Mouse (Mus musculus): ENCODE data around the gene Hexb. TPM values are rescaled to one million over a fixed set of nuclear protein-coding genes. Genes with fewer than 3 reads are reported as not detected.

The Hexb gene
- polyA plus RNA-seq (2014; fragmentation: Illumina TruSeq; extraction: RNeasy Lipid Tissue Mini Kit (QIAGEN cat#74804); ENCODE audit: low replicate concordance) = 244 TPM

DNA sequence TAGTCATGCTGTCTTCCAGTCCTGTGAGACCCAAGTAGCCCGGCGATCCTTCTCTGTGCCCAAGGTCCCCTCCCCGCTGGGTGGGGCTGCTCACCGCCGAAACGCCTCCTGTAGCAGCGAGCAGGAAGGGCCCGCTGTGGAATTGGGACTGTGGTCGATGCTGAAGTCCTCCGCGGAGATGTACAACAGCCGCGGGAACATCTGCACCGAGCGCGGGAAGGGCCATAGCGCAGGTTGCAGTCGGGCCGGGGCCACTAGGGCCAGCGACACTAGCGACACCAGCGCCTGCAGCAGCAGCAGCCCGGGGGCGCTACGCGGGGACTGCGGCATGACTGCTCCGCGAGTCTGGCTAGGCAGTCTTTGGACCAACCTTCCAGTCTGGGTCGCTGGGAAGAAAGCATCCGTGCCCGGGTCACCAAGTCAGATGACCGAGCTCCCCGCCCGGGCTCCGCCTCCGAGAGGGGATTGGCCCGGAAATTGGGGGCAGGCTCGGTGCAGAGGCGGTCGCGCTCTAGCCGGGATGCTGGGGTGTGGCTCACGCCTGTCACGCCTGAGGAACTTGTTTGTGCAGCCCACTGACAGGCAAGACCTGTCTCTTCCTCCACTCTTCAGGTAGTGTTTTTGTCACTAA is at the start of gene Hexb:
TSS of gene Hexb (minus strand) at position 426 of the 631 bp plus-strand sequence.

GRCm38 (mm10) chr13:97240965-97241786 is 43.0 kb upstream of the Hexb start, which contains the start of gene Enc1:
Gene Enc1 (plus strand): TSS chr13:97241105.

GRCm38 (mm10) chr13:97137466-97138400 is 60.4 kb downstream of the Hexb start, which contains the start of the genes Gfm2 and Nsa2:
Gene Gfm2 (plus strand): TSS chr13:97137937.
Gene Nsa2 (minus strand): TSS chr13:97137937.

Other genes starting within 250 kb of the Hexb start
- not detected for gene 1700029F12Rik, start 164.0 kb downstream of the Hexb start, polyA plus RNA-seq (2014; fragmentation: Illumina TruSeq; extraction: RNeasy Lipid Tissue Mini Kit (QIAGEN cat#74804); ENCODE audit: low replicate concordance)
- 0.26 TPM for gene Fam169a, start 131.1 kb downstream of the Hexb start, polyA plus RNA-seq (2014; fragmentation: Illumina TruSeq; extraction: RNeasy Lipid Tissue Mini Kit (QIAGEN cat#74804); ENCODE audit: low replicate concordance)
- 11.7 TPM for gene Gm6169, start 99.1 kb downstream of the Hexb start, polyA plus RNA-seq (2014; fragmentation: Illumina TruSeq; extraction: RNeasy Lipid Tissue Mini Kit (QIAGEN cat#74804); ENCODE audit: low replicate concordance)
- gene Gfm2, start 60.4 kb downstream of the Hexb start, polyA plus RNA-seq (2014; fragmentation: Illumina TruSeq; extraction: RNeasy Lipid Tissue Mini Kit (QIAGEN cat#74804); ENCODE audit: low replicate concordance) = 59.9 TPM
- gene Nsa2, start 60.4 kb downstream of the Hexb start, polyA plus RNA-seq (2014; fragmentation: Illumina TruSeq; extraction: RNeasy Lipid Tissue Mini Kit (QIAGEN cat#74804); ENCODE audit: low replicate concordance) = 186 TPM
- 5.5 TPM for gene Enc1, start 42.7 kb upstream of the Hexb start, polyA plus RNA-seq (2014; fragmentation: Illumina TruSeq; extraction: RNeasy Lipid Tissue Mini Kit (QIAGEN cat#74804); ENCODE audit: low replicate concordance)